Mouse (Mus musculus) spleen, postnatal 36 days (tissue): Measurements from ENCODE around the gene Olfr1239.

Experiments used
- DNase-seq, 2 experiments: peaks; one replicate each; pipeline ENCODE4 v3.0.0; 2022; ENCODE audit warnings: low spot score in 2 of 2, mixed read lengths in 1 of 2

The Olfr1239 gene

GRCm38 (mm10) chr2:89420307-89420706 lies at the start of gene Olfr1239:
Gene Olfr1239, minus strand, starts transcription at chr2:89420407.
- no peak for DNase-seq

- no peak for DNase-seq
These were observed 22.7 kb upstream of the Olfr1239 start, which contains the start of gene Olfr1240 for GRCm38 (mm10) chr2:89442900-89443299. Gene Olfr1240, minus strand, starts transcription at chr2:89443000.

GRCm38 (mm10) chr2:89414557-89414956 lies 5.7 kb downstream of the Olfr1239 start:
- DNase-seq, result no peak

GRCm38 (mm10) chr2:89409576-89409975 lies 10.6 kb downstream of the Olfr1239 start, which contains the start of gene Olfr1238:
Gene Olfr1238, minus strand, starts transcription at chr2:89409676.
- DNase-seq, result no peak

- DNase-seq, result no peak
These were observed 19.3 kb downstream of the Olfr1239 start for GRCm38 (mm10) chr2:89400882-89401281.
